Mouse (Mus musculus) brain, embryonic 14.5 days (tissue): ENCODE data around the gene Il1b.

Experiments
- CTCF ChIP-seq: fragments of 200-500 bp; IDR thresholded peaks from 2 replicates; pipeline ENCODE4 v1.5.1; 2012; ENCODE audit warnings: inconsistent platforms, mild to moderate bottlenecking, moderate library complexity, borderline replicate concordance; ENCODE audit not compliant: insufficient read depth, insufficient read length; ENCODE audit errors: extremely low read depth
- POLR2A ChIP-seq: fragments of 200-500 bp; IDR thresholded peaks from 2 replicates; pipeline ENCODE4 v1.6.1; 2012; ENCODE audit warnings: mild to moderate bottlenecking, inconsistent platforms, borderline replicate concordance; ENCODE audit not compliant: poor library complexity, insufficient read depth, insufficient read length, severe bottlenecking; ENCODE audit errors: extremely low read depth

DNA sequence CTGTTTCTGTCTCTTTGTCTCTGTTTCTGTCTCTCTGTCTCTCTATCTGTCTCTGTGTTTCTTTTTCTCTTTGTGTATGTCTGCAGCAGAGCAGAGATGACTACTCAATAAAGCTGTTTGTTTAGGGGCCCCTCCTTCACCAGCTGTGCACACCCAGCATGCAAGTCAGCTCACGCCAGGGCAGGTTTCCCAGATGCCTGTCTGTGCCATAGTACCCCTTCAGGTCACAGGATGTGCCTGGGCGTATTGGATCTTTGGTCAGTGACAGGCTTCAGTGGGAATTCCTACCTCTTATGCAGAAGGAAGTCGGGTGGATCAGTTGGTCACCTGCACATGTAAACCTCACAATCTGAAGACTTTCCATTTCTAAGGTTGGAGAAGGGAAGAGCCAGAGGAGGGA, 46.7 kb downstream of the Il1b start:
- TF ChIP-seq POLR2A: no peak
- no peak for TF ChIP-seq CTCF
